Mouse (Mus musculus) MEL (cell line): ENCODE measurements around the gene Iqschfp. TPM values are rescaled to one million over a fixed set of nuclear protein-coding genes. Genes with fewer than 3 reads are reported as not detected.

Experiments used
- DNase-seq: peaks from one replicate; pipeline ENCODE4 v3.0.0; 2011; ENCODE audit warnings: low read depth, low spot score
- H3K27ac ChIP-seq: 2 replicates; pipeline ENCODE4 v1.5.1; 2012; ENCODE audit warnings: low read depth, mild to moderate bottlenecking, control low read depth, low read length, moderate library complexity; ENCODE audit not compliant: control insufficient read depth
- H3K27me3 ChIP-seq, 2 experiments: fragments of 150-350 bp in 1 of 2; sonication (generic) in 1 of 2; 2 replicates each; pipeline ENCODE4 v1.6.1; 2012; ENCODE audit warnings: low read length in 2 of 2, mild to moderate bottlenecking in 2 of 2, improper control_type of control experiment in 1 of 2, moderate library complexity in 1 of 2; ENCODE audit not compliant: insufficient read depth in 2 of 2, control insufficient read depth in 1 of 2
- H3K36me3 ChIP-seq, 2 experiments: 2 replicates each; pipeline ENCODE4 v1.6.1; 2012 to 2014; ENCODE audit warnings: low read length in 2 of 2, improper control_type of control experiment in 1 of 2, inconsistent platforms in 1 of 2, mild to moderate bottlenecking in 1 of 2; ENCODE audit not compliant: insufficient read depth in 2 of 2, control insufficient read depth in 1 of 2
- H3K4me1 ChIP-seq, 2 experiments: fragments of 150-350 bp in 1 of 2; sonication (generic) in 1 of 2; 2 replicates each; pipeline ENCODE4 v1.6.1; 2012; ENCODE audit warnings: low read length in 2 of 2, improper control_type of control experiment in 1 of 2, mild to moderate bottlenecking in 1 of 2; ENCODE audit not compliant: insufficient read depth in 2 of 2, control insufficient read depth in 1 of 2
- H3K4me3 ChIP-seq, 2 experiments: fragments of 150-350 bp in 1 of 2; sonication (generic) in 1 of 2; 2 replicates each; pipeline ENCODE4 v1.5.1; 2012; ENCODE audit warnings: low read depth in 2 of 2, low read length in 2 of 2, mild to moderate bottlenecking in 2 of 2, moderate library complexity in 2 of 2, control low read depth in 1 of 2, improper control_type of control experiment in 1 of 2; ENCODE audit not compliant: control insufficient read depth in 1 of 2, insufficient read depth in 1 of 2
- H3K79me2 ChIP-seq: 2 replicates; pipeline ENCODE4 v1.6.1; 2012; ENCODE audit warnings: mild to moderate bottlenecking, low read length, moderate library complexity; ENCODE audit not compliant: control insufficient read depth, poor library complexity, insufficient read depth
- H3K9ac ChIP-seq: 2 replicates; pipeline ENCODE4 v1.6.1; 2012; ENCODE audit warnings: low read depth, mild to moderate bottlenecking, control low read depth, low read length, moderate library complexity; ENCODE audit not compliant: control insufficient read depth, poor library complexity, severe bottlenecking
- H3K9me3 ChIP-seq: fragments of 150-350 bp; sonication (generic); replicated peaks from 2 replicates; pipeline ENCODE4 v1.6.1; 2012; ENCODE audit warnings: mild to moderate bottlenecking, low read length, improper control_type of control experiment, moderate library complexity; ENCODE audit not compliant: insufficient read depth
- CHD2 ChIP-seq: IDR thresholded peaks from 2 replicates; pipeline ENCODE4 v1.6.1; 2011; ENCODE audit warnings: low read length, improper control_type of control experiment
- ELF1 ChIP-seq: IDR thresholded peaks from 2 replicates; pipeline ENCODE4 v1.6.1; 2014; ENCODE audit warnings: low read depth, mild to moderate bottlenecking, inconsistent platforms, low read length, improper control_type of control experiment, moderate library complexity
- EP300 ChIP-seq, 2 experiments: IDR thresholded peaks; 2 replicates each; pipeline ENCODE4 v1.6.1; 2011; ENCODE audit warnings: improper control_type of control experiment in 2 of 2, low read length in 2 of 2, low read depth in 1 of 2, mild to moderate bottlenecking in 1 of 2
- GABPA ChIP-seq: IDR thresholded peaks from 2 replicates; pipeline ENCODE4 v1.6.1; 2012; ENCODE audit warnings: low read depth, mild to moderate bottlenecking, inconsistent platforms, low read length, improper control_type of control experiment, moderate library complexity
- GATA1 ChIP-seq: IDR thresholded peaks from 2 replicates; pipeline ENCODE4 v1.6.1; 2011; ENCODE audit warnings: low read depth, low read length, improper control_type of control experiment
- HCFC1 ChIP-seq: IDR thresholded peaks from 2 replicates; pipeline ENCODE4 v1.6.1; 2012; ENCODE audit warnings: low read depth, mild to moderate bottlenecking, inconsistent platforms, low read length, improper control_type of control experiment, moderate library complexity
- JUND ChIP-seq: IDR thresholded peaks from 2 replicates; pipeline ENCODE4 v1.6.1; 2011; ENCODE audit warnings: low read depth, mild to moderate bottlenecking, improper control_type of control experiment, low read length
- KAT2A ChIP-seq: conservative IDR thresholded peaks from 2 replicates; pipeline ENCODE4 v1.6.1; 2012; ENCODE audit warnings: low read depth, low read length, improper control_type of control experiment, inconsistent platforms
- MAZ ChIP-seq: IDR thresholded peaks from 2 replicates; pipeline ENCODE4 v1.6.1; 2012; ENCODE audit warnings: low read depth, mild to moderate bottlenecking, inconsistent platforms, low read length, improper control_type of control experiment
- MXI1 ChIP-seq: IDR thresholded peaks from 2 replicates; pipeline ENCODE4 v1.6.1; 2011; ENCODE audit warnings: mild to moderate bottlenecking, low read depth, low read length, improper control_type of control experiment
- NELFE ChIP-seq: IDR thresholded peaks from 2 replicates; pipeline ENCODE4 v1.6.1; 2011; ENCODE audit warnings: low read depth, low read length, improper control_type of control experiment
- NRF1 ChIP-seq: IDR thresholded peaks from 2 replicates; pipeline ENCODE4 v1.6.1; 2014; ENCODE audit warnings: low read depth, mild to moderate bottlenecking, inconsistent platforms, low read length, improper control_type of control experiment, moderate library complexity; ENCODE audit not compliant: poor library complexity, insufficient read depth, severe bottlenecking
- POLR2A ChIP-seq, 2 experiments: IDR thresholded peaks; 2 replicates each; pipeline ENCODE4 v1.6.1; 2011 to 2012; ENCODE audit warnings: low read length in 2 of 2, mild to moderate bottlenecking in 2 of 2, control low read depth in 1 of 2, improper control_type of control experiment in 1 of 2, low read depth in 1 of 2, moderate library complexity in 1 of 2; ENCODE audit not compliant: control insufficient read depth in 1 of 2, insufficient read depth in 1 of 2, poor library complexity in 1 of 2
- POLR2AphosphoS2 ChIP-seq: IDR thresholded peaks from 2 replicates; pipeline ENCODE4 v1.6.1; 2011; ENCODE audit warnings: low read length, improper control_type of control experiment
- RAD21 ChIP-seq: IDR thresholded peaks from 2 replicates; pipeline ENCODE4 v1.6.1; 2011; ENCODE audit warnings: mild to moderate bottlenecking, low read depth, low read length, improper control_type of control experiment
- TCF12 ChIP-seq: IDR thresholded peaks from 2 replicates; pipeline ENCODE4 v1.6.1; 2014; ENCODE audit warnings: low read depth, mild to moderate bottlenecking, inconsistent platforms, low read length, improper control_type of control experiment, moderate library complexity
- UBTF ChIP-seq: IDR thresholded peaks from 2 replicates; pipeline ENCODE4 v1.6.1; 2012; ENCODE audit warnings: low read depth, mild to moderate bottlenecking, inconsistent platforms, low read length, improper control_type of control experiment, moderate library complexity, borderline replicate concordance; ENCODE audit not compliant: insufficient read depth
- ZC3H11A ChIP-seq: IDR thresholded peaks from 2 replicates; pipeline ENCODE4 v1.6.1; 2012; ENCODE audit warnings: low read depth, mild to moderate bottlenecking, inconsistent platforms, low read length, improper control_type of control experiment
- ZKSCAN1 ChIP-seq: IDR thresholded peaks from 2 replicates; pipeline ENCODE4 v1.6.1; 2012; ENCODE audit warnings: low read depth, mild to moderate bottlenecking, inconsistent platforms, low read length, improper control_type of control experiment, moderate library complexity
- polyA plus RNA-seq, 2 experiments: library from polyadenylated mRNA; stranded (reverse) in 1 of 2; unstranded in 1 of 2; fragments of >175 nt in 1 of 2; fragments of >200 nt in 1 of 2; gene quantifications; 2 replicates each; pipeline versions ENCODE4 v1.2.1 to v1.2.4; 2012; ENCODE audit warnings: low replicate concordance in 2 of 2, low read depth in 1 of 2; ENCODE audit not compliant: insufficient read length in 2 of 2, insufficient read depth in 1 of 2, missing spikeins in 1 of 2
- total RNA-seq: library from RNA; depleted of rRNA; stranded (reverse); fragments of 300-350 nt; gene quantifications from 2 replicates; pipeline ENCODE4 v1.2.3, GENCODE M21; 2012

The Iqschfp gene
- total and polyA plus RNA-seq, 3 experiments = not detected

DNA sequence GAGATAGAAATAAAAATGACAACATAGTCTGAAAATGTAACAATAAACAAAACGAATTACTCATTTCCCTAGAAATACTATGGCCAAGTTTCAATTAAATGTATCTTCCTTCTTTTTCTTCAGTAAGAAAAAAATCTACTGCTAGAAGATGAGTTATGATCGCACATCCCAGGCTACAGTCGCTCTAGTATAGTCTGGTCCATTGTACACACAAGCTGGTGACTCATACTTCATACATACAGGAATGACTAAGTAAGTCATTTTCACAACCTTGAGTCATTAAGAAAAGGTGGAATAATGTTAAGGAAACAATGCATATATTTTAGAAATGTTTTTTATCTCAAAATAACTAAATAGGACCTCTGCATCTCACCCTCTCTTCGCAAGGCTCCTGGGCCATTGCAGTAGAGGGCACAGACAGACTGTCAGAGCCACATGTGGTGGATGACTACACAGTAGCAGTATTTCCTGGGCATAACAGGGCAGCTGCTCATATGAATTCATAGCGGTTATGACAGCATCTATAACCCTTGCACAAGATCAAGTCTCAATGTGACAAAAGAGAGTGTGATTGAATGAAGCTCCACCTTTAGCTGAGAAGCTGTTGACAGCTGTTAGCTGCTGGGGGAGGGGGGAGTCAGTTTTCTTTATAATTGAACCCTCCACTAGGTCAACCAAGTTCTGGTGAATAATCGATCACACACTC, 70.1 kb downstream of the Iqschfp start:
- H3K79me2 ChIP-seq = no peaks in the 10 kb centered on the region
- H3K36me3 ChIP-seq = no peaks in the 10 kb centered on the region
- no peaks in the 10 kb centered on the region for H3K4me1 ChIP-seq
- TF ChIP-seq ELF1 = no peak
- TF ChIP-seq UBTF = no peak
- TF ChIP-seq TCF12 = no peak
- no peak for TF ChIP-seq GABPA
- TF ChIP-seq MXI1 = no peak
- TF ChIP-seq POLR2A (IDR thresholded peaks at IDR 0.05; ENCODE audit: control insufficient read depth in 1 of 2, insufficient read depth in 1 of 2, low read depth in 1 of 2, low read length in 2 of 2, poor library complexity in 1 of 2) = no peak
- no peak for TF ChIP-seq HCFC1
- no peak for TF ChIP-seq RAD21
- no peak for TF ChIP-seq GATA1
- TF ChIP-seq CHD2 = no peak
- no peak for DNase-seq
- no peaks in the 10 kb centered on the region for H3K9me3 ChIP-seq
- no peaks in the 10 kb centered on the region for H3K27me3 ChIP-seq
- no peak overlapping the region for H3K9ac ChIP-seq
- no peak overlapping the region for H3K27ac ChIP-seq
- H3K4me3 ChIP-seq = no peak overlapping the region

DNA sequence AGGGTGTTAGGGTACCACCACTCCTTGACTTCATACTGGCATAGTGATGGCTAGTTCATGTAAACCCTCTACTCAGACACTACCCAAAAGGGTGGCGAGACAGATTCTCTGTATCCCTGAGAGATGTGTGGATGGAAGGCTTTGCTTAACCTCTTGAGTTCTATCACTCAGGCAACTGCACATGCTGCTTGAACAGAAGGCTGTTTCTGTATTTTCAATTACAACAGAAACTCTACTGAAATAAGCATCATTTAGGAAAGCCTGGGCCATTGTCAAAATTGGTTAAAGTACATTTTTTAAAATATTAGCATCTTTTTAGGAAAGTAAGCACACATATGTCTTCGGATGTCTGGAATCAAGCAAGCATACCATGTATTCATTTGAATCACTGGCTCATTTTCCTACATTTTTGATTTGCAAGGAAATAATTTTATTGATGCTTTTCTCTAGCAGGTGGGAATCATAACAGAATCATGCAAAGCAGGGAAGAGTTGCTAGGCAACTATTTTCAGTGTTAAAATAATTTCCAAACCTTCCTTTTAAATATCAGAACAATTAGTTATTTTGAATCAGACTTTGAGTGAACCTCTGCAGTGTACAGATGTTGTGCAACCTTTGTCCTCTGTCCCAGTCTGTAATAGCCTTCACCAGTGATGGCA, 82.4 kb downstream of the Iqschfp start:
- no peak overlapping the region for H3K27ac ChIP-seq
- H3K4me3 ChIP-seq = no peak overlapping the region
- TF ChIP-seq RAD21 = no peak
- TF ChIP-seq POLR2AphosphoS2 = no peak
- no peak for TF ChIP-seq MAZ
- TF ChIP-seq EP300 (IDR thresholded peaks at IDR 0.05; ENCODE audit: low read depth in 1 of 2, low read length in 2 of 2) = no peak
- no peak for TF ChIP-seq NELFE
- TF ChIP-seq CHD2 = no peak
- TF ChIP-seq KAT2A = no peak
- no peak for TF ChIP-seq NRF1
- TF ChIP-seq JUND = no peak
- TF ChIP-seq ZKSCAN1 = no peak
- TF ChIP-seq ZC3H11A = no peak
- H3K9ac ChIP-seq = no peak overlapping the region
- no peak for DNase-seq
- no peaks in the 10 kb centered on the region for H3K9me3 ChIP-seq
- H3K27me3 ChIP-seq = no peaks in the 10 kb centered on the region
- no peaks in the 10 kb centered on the region for H3K79me2 ChIP-seq
- no peaks in the 10 kb centered on the region for H3K36me3 ChIP-seq
- no peaks in the 10 kb centered on the region for H3K4me1 ChIP-seq
